Mouse (Mus musculus): ENCODE measurements at regions not wholly inside any gene's neighbourhood (a gene's known extent, or its start where the extent isn't known, plus 50 kb on each side); places are given as distances from the start of the nearest gene placed in this dataset.

GRCm38 (mm10) chrX:42359381-42360172 is 129.9 kb upstream of the Tex13c2 start:
- Histone ChIP-seq H3K27me3 (ENCODE audit: control insufficient read depth, insufficient read depth, low read length) (no peaks in the 10 kb centered on the region), H3K4me3 (replicated peaks; ENCODE audit: insufficient read depth, low read depth, low read length) (no peak overlapping the region), H3K27ac (ENCODE audit: insufficient read depth, low read length) (no peak overlapping the region), H3K4me1 (ENCODE audit: control insufficient read depth, insufficient read depth, low read length) (no peaks in the 10 kb centered on the region)
- TF ChIP-seq CTCF (IDR thresholded peaks at IDR 0.05; ENCODE audit: borderline replicate concordance, insufficient read depth, low read depth, low read length) (no peak), POLR2A (IDR thresholded peaks at IDR 0.05; ENCODE audit: borderline replicate concordance, insufficient read depth, low read length) (no peak)
- WGBS, result 42% methylated on average over 12 of the region's 12 CpGs
- DNase-seq, result no peak

GRCm38 (mm10) chrX:42360173-42360931 is 129.1 kb upstream of the Tex13c2 start:
- peak; percentile 14 to 17 for DNase-seq
- Histone ChIP-seq H3K27ac (ENCODE audit: insufficient read depth, low read length) (no peak overlapping the region), H3K4me1 (ENCODE audit: control insufficient read depth, insufficient read depth, low read length) (no peaks in the 10 kb centered on the region), H3K27me3 (ENCODE audit: control insufficient read depth, insufficient read depth, low read length) (no peaks in the 10 kb centered on the region), H3K4me3 (replicated peaks; ENCODE audit: insufficient read depth, low read depth, low read length) (peak overlapping the region; percentile 47)
- WGBS, result 14% methylated on average over 15 of the region's 15 CpGs
- no peak for TF ChIP-seq POLR2A (IDR thresholded peaks at IDR 0.05; ENCODE audit: borderline replicate concordance, insufficient read depth, low read length)
- no peak for TF ChIP-seq CTCF (IDR thresholded peaks at IDR 0.05; ENCODE audit: borderline replicate concordance, insufficient read depth, low read depth, low read length)

- 35% methylated on average over 6 of the region's 6 CpGs for WGBS
- H3K4me3 ChIP-seq (replicated peaks; ENCODE audit: insufficient read depth, low read depth, low read length), result peak overlapping the region; percentile 47
- TF ChIP-seq CTCF (IDR thresholded peaks at IDR 0.05; ENCODE audit: borderline replicate concordance, insufficient read depth, low read depth, low read length) (no peak), POLR2A (IDR thresholded peaks at IDR 0.05; ENCODE audit: borderline replicate concordance, insufficient read depth, low read length) (no peak)
Measured at GRCm38 (mm10) chrX:42360973-42361372, 128.5 kb upstream of the Tex13c2 start.

GRCm38 (mm10) chrX:42361400-42362028 is 128.0 kb upstream of the Tex13c2 start:
- no peak overlapping the region for H3K27ac ChIP-seq (ENCODE audit: insufficient read depth, low read length)
- no peak for DNase-seq
- H3K27me3 ChIP-seq (ENCODE audit: control insufficient read depth, insufficient read depth, low read length), result no peaks in the 10 kb centered on the region
- WGBS, result 48% methylated on average over 15 of the region's 15 CpGs
- H3K4me1 ChIP-seq (ENCODE audit: control insufficient read depth, insufficient read depth, low read length), result no peaks in the 10 kb centered on the region
- H3K4me3 ChIP-seq (replicated peaks; ENCODE audit: insufficient read depth, low read depth, low read length), result no peak overlapping the region
- TF ChIP-seq POLR2A (IDR thresholded peaks at IDR 0.05; ENCODE audit: borderline replicate concordance, insufficient read depth, low read length) (no peak), CTCF (IDR thresholded peaks at IDR 0.05; ENCODE audit: borderline replicate concordance, insufficient read depth, low read depth, low read length) (no peak)

More at GRCm38 (mm10) chrX:42360973-42361372, 128.5 kb upstream of the Tex13c2 start:
- Histone ChIP-seq H3K27ac (ENCODE audit: insufficient read depth, low read length) (no peak overlapping the region), H3K4me1 (ENCODE audit: control insufficient read depth, insufficient read depth, low read length) (no peaks in the 10 kb centered on the region), H3K27me3 (ENCODE audit: control insufficient read depth, insufficient read depth, low read length) (no peaks in the 10 kb centered on the region)
- no peak for DNase-seq

GRCm38 (mm10) chrX:42364137-42364536 is 125.4 kb upstream of the Tex13c2 start:
- Histone ChIP-seq H3K27me3 (ENCODE audit: control insufficient read depth, insufficient read depth, low read length) (no peaks in the 10 kb centered on the region), H3K4me1 (ENCODE audit: control insufficient read depth, insufficient read depth, low read length) (no peaks in the 10 kb centered on the region), H3K4me3 (replicated peaks; ENCODE audit: insufficient read depth, low read depth, low read length) (no peak overlapping the region), H3K27ac (ENCODE audit: insufficient read depth, low read length) (no peak overlapping the region)
- DNase-seq, result no peak
- no peak for TF ChIP-seq CTCF (IDR thresholded peaks at IDR 0.05; ENCODE audit: borderline replicate concordance, insufficient read depth, low read depth, low read length)
- no peak for TF ChIP-seq POLR2A (IDR thresholded peaks at IDR 0.05; ENCODE audit: borderline replicate concordance, insufficient read depth, low read length)
- 85% methylated on average over 1 of the region's 1 CpGs for WGBS

- Histone ChIP-seq H3K27ac (ENCODE audit: insufficient read depth, low read length) (no peak overlapping the region), H3K4me1 (ENCODE audit: control insufficient read depth, insufficient read depth, low read length) (no peaks in the 10 kb centered on the region), H3K4me3 (replicated peaks; ENCODE audit: insufficient read depth, low read depth, low read length) (no peak overlapping the region), H3K27me3 (ENCODE audit: control insufficient read depth, insufficient read depth, low read length) (no peaks in the 10 kb centered on the region)
- 19% methylated on average over 3 of the region's 3 CpGs for WGBS
- TF ChIP-seq POLR2A (IDR thresholded peaks at IDR 0.05; ENCODE audit: borderline replicate concordance, insufficient read depth, low read length) (no peak), CTCF (IDR thresholded peaks at IDR 0.05; ENCODE audit: borderline replicate concordance, insufficient read depth, low read depth, low read length) (no peak)
- no peak for DNase-seq
Measured at GRCm38 (mm10) chrX:42373794-42374398, 115.6 kb upstream of the Tex13c2 start.

GRCm38 (mm10) chrX:42393836-42394556 is 95.5 kb upstream of the Tex13c2 start:
- no peak for DNase-seq
- H3K4me3 ChIP-seq (replicated peaks; ENCODE audit: insufficient read depth, low read depth, low read length), result no peak overlapping the region
- WGBS, result 84% methylated on average over 3 of the region's 3 CpGs
- TF ChIP-seq CTCF (IDR thresholded peaks at IDR 0.05; ENCODE audit: borderline replicate concordance, insufficient read depth, low read depth, low read length) (no peak), POLR2A (IDR thresholded peaks at IDR 0.05; ENCODE audit: borderline replicate concordance, insufficient read depth, low read length) (no peak)
- H3K4me1 ChIP-seq (ENCODE audit: control insufficient read depth, insufficient read depth, low read length), result no peaks in the 10 kb centered on the region
- H3K27ac ChIP-seq (ENCODE audit: insufficient read depth, low read length), result no peak overlapping the region
- H3K27me3 ChIP-seq (ENCODE audit: control insufficient read depth, insufficient read depth, low read length), result no peaks in the 10 kb centered on the region

Measured in cerebellum, adult 2 months (tissue).